Mouse (Mus musculus): Measurements from ENCODE around the gene Efcab5.

DNA sequence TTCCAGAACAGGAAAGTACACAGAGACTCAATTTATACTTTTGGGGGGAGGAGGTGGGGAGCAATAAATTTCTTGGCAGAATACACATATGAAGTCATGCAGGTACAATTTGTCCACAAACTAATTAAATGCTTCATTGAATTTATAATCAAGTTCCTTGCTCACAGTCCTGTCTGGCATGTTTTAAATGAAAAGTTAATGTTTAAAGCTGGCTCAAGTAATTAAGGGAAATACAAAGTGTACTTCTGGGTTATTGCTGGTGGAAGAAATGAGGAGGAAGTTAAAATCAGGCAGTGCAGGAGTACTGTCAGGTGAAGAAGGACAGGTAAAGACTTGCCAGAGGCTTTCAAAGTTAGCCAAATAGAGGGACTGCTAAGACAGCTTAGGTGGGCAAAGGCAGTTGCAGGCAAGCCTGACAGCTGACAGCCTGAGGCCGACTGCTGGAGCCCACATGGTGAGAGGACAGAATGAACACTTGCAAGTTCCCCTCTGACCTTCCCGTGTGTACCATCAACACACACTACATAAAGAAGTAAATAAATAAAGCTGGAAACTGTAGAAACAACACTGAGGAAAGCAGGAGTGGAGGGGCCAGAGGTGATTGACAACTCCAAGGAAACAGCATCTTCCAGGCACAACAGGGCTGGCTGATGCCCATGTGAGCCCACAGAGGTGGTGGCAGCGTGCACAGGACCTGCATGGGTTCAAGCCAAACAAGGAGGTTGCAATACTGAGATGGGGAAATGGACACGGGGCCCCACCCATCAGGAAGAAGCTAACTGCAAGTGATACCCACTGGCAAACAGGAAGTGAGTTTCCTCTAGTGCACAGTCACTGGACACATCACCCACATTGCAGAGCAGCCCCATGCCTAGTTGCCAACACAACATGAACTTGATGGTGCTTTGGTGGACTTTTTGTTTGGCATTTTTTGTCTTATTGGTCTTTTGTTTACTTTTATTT is 7.7 kb upstream of the Efcab5 start:
- TF ChIP-seq CTCF (IDR thresholded peaks at IDR 0.05; ENCODE audit: low read depth, low read length): no peak
- TF ChIP-seq TAL1 (conservative IDR thresholded peaks at IDR 0.05; ENCODE audit: low read depth, low read length): no peak
- no peak for TF ChIP-seq POLR2AphosphoS5 (IDR thresholded peaks at IDR 0.05; ENCODE audit: insufficient replicate concordance, low read depth, low read length)
- TF ChIP-seq GATA1 (IDR thresholded peaks at IDR 0.05; ENCODE audit: borderline replicate concordance, low read length): no peak
- TF ChIP-seq GATA2 (IDR thresholded peaks at IDR 0.05; ENCODE audit: borderline replicate concordance, low read depth, low read length): no peak
